Comparison of ENCODE assay signal across 24 mouse cellular contexts in the genomic region with DNA sequence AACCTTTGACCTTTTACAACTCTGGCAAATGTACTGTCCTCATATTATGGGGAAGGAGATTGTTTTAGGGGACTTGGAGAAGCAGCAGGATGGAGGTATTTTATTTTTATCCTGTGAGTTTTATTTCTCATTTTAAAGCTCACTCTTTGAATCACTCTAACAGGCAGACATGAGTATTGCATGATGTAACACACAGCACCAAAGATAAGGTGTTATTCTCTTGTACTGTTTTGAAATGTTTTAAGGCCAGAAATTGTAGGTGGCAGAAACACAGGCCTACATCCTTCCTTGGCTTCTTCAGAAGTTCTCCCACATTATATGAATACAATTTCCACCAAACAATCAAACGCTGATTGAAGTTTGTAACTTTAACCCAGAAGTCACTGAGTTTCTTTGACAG.
DNase-seq lines count a peak whose midpoint lies in the region; ATAC-seq and TF ChIP-seq lines count a peak whose summit lies in the region.
"Had no signal": no experiment of that assay in that cellular context is flagged by ENCODE, and none has a peak within 500 bp of the region (broad histone marks: within the 10 kb centered on the region; RNA-seq: fewer than 3 reads in every experiment).

No protein-coding gene starts in this region.

- H3K36me3 ChIP-seq in forebrain, embryonic 15.5 days: no peaks in the 10 kb centered on the region
- H3K36me3 ChIP-seq in forebrain, embryonic 16.5 days (ENCODE audit: control insufficient read depth, insufficient read depth): no peaks in the 10 kb centered on the region
- H3K36me3 ChIP-seq in hindbrain, embryonic 11.5 days (ENCODE audit: control insufficient read depth, insufficient read depth, low read length): no peaks in the 10 kb centered on the region
- no peaks in the 10 kb centered on the region for H3K36me3 ChIP-seq in hindbrain, embryonic 16.5 days (ENCODE audit: control insufficient read depth, insufficient read depth, low read length)
- H3K36me3 ChIP-seq: heart, embryonic 12.5 days; heart, embryonic 15.5 days; intestine, embryonic 15.5 days had no signal

- WGBS in forebrain, embryonic 15.5 days: 84% methylated on average over 1 of the region's 1 CpGs
- 83% methylated on average over 1 of the region's 1 CpGs for WGBS in forebrain, embryonic 16.5 days
- WGBS in hindbrain, embryonic 11.5 days: 68% methylated on average over 1 of the region's 1 CpGs
- WGBS in hindbrain, embryonic 16.5 days: 90% methylated on average over 1 of the region's 1 CpGs

- intact Hi-C loops in left cerebral cortex, adult 2 months (cut with DNase I): loop anchor here (1.0 to 5.0 kb wide), 6 partner anchors 57 to 365 kb away; no protein-coding TSS in a partner anchor

- no peaks in the 10 kb centered on the region for H3K27me3 ChIP-seq in forebrain, embryonic 15.5 days
- H3K27me3 ChIP-seq in forebrain, embryonic 16.5 days (replicated peaks; ENCODE audit: control insufficient read depth, insufficient read depth, low read length): no peaks in the 10 kb centered on the region
- H3K27me3 ChIP-seq in hindbrain, embryonic 11.5 days (ENCODE audit: control insufficient read depth, insufficient read depth, low read length): no peaks in the 10 kb centered on the region
- no peaks in the 10 kb centered on the region for H3K27me3 ChIP-seq in hindbrain, embryonic 16.5 days (replicated peaks; ENCODE audit: control insufficient read depth, insufficient read depth, low read length)
- H3K27me3 ChIP-seq: heart, embryonic 12.5 days; heart, embryonic 15.5 days; intestine, embryonic 15.5 days had no signal

- no peak overlapping the region for H3K4me2 ChIP-seq in forebrain, embryonic 15.5 days (replicated peaks)
- H3K4me2 ChIP-seq in forebrain, embryonic 16.5 days (ENCODE audit: low read length): no peak overlapping the region
- no peak overlapping the region for H3K4me2 ChIP-seq in hindbrain, embryonic 11.5 days (replicated peaks; ENCODE audit: low read depth, low read length)
- H3K4me2 ChIP-seq in hindbrain, embryonic 16.5 days (ENCODE audit: low read length): no peak overlapping the region
- H3K4me2 ChIP-seq: heart, embryonic 12.5 days; heart, embryonic 15.5 days; hindbrain, embryonic 14.5 days; intestine, embryonic 15.5 days had no signal

- no peak for ATAC-seq in forebrain, embryonic 15.5 days (replicated peaks)
- no peak for ATAC-seq in forebrain, embryonic 16.5 days
- no peak for ATAC-seq in hindbrain, embryonic 11.5 days (ENCODE audit: low FRiP score)
- no peak for ATAC-seq in hindbrain, embryonic 16.5 days
- ATAC-seq: CD4-positive, CD25-positive, alpha-beta regulatory T cell, adult 4 months; intestine, embryonic 15.5 days had no signal

- DNase-seq in hindbrain, embryonic 11.5 days (ENCODE audit: low spot score): no peak
- DNase-seq in left cerebral cortex, adult 2 months (ENCODE audit: extremely low spot score in 1 of 2, low spot score in 2 of 2): no peak
- no peak for DNase-seq in left cerebral cortex, adult 11 months (ENCODE audit: low spot score)
- DNase-seq in brain, adult 2 months (ENCODE audit: low read depth, low spot score): peak; percentile 41
- DNase-seq in adrenal gland, postnatal 25 days: no peak
- DNase-seq: adrenal gland, adult 2 months; adrenal gland, postnatal 14 days; cerebellum, adult 18-20 months; cerebellum, adult 9-10 months; cerebellum, postnatal 14 days; gastrocnemius, postnatal 25 days; heart, adult 18-20 months; heart, postnatal 10 days; heart, postnatal 36 days; kidney, adult 11 months had no signal

- peak overlapping the region; percentile 47; the same call in 1 of the 2 replicates for H3K27ac ChIP-seq in forebrain, embryonic 15.5 days (replicated peaks)
- no peak overlapping the region for H3K27ac ChIP-seq in forebrain, embryonic 16.5 days (ENCODE audit: low read length)
- H3K27ac ChIP-seq in hindbrain, embryonic 11.5 days (ENCODE audit: low read depth, low read length): peak overlapping the region; percentile 30; the same call in 1 of the 2 replicates
- no peak overlapping the region for H3K27ac ChIP-seq in hindbrain, embryonic 16.5 days (ENCODE audit: low read depth, low read length)
- H3K27ac ChIP-seq in left cerebral cortex, adult 2 months: peak overlapping the region; percentile 82
- H3K27ac ChIP-seq: heart, embryonic 15.5 days; hindbrain, embryonic 14.5 days; intestine, embryonic 15.5 days had no signal

- peaks cover 24% of the 10 kb centered on the region for H3K4me1 ChIP-seq in forebrain, embryonic 15.5 days
- H3K4me1 ChIP-seq in forebrain, embryonic 16.5 days (replicated peaks; ENCODE audit: control insufficient read depth, insufficient read depth, low read length): peaks cover 15% of the 10 kb centered on the region
- H3K4me1 ChIP-seq in hindbrain, embryonic 11.5 days (replicated peaks; ENCODE audit: control insufficient read depth, insufficient read depth, low read length): no peaks in the 10 kb centered on the region
- H3K4me1 ChIP-seq in hindbrain, embryonic 16.5 days (ENCODE audit: control insufficient read depth, insufficient read depth, low read depth, low read length): 0 out of 2 replicates have a peak, but pooled peaks cover 3% of the 10 kb centered on the region
- H3K4me1 ChIP-seq: heart, embryonic 12.5 days; heart, embryonic 15.5 days; intestine, embryonic 15.5 days had no signal

- peak; percentile 6; the same call in 1 of the 2 replicates for TF ChIP-seq CTCF in left cerebral cortex, adult 2 months (IDR thresholded peaks at IDR 0.05)

- H3K9me3 ChIP-seq in forebrain, embryonic 15.5 days: no peaks in the 10 kb centered on the region
- H3K9me3 ChIP-seq in forebrain, embryonic 16.5 days (ENCODE audit: control insufficient read depth, low read length): no peaks in the 10 kb centered on the region
- no peaks in the 10 kb centered on the region for H3K9me3 ChIP-seq in hindbrain, embryonic 11.5 days (ENCODE audit: control insufficient read depth, low read length)
- no peaks in the 10 kb centered on the region for H3K9me3 ChIP-seq in hindbrain, embryonic 16.5 days (ENCODE audit: control insufficient read depth, low read length)
- H3K9me3 ChIP-seq: forebrain, embryonic 13.5 days; heart, embryonic 12.5 days; heart, embryonic 15.5 days; intestine, embryonic 15.5 days had no signal

- no peak overlapping the region for H3K4me3 ChIP-seq in forebrain, embryonic 15.5 days
- no peak overlapping the region for H3K4me3 ChIP-seq in forebrain, embryonic 16.5 days (replicated peaks; ENCODE audit: low read length)
- no peak overlapping the region for H3K4me3 ChIP-seq in hindbrain, embryonic 11.5 days (ENCODE audit: low read depth, low read length)
- no peak overlapping the region for H3K4me3 ChIP-seq in hindbrain, embryonic 16.5 days (ENCODE audit: low read length)
- no peak overlapping the region for H3K4me3 ChIP-seq in left cerebral cortex, adult 2 months
- H3K4me3 ChIP-seq: forebrain, embryonic 13.5 days; heart, embryonic 12.5 days; heart, embryonic 15.5 days; intestine, embryonic 15.5 days had no signal

- no peak overlapping the region for H3K9ac ChIP-seq in forebrain, embryonic 15.5 days (replicated peaks)
- H3K9ac ChIP-seq in forebrain, embryonic 16.5 days (replicated peaks; ENCODE audit: low read depth, low read length): no peak overlapping the region
- H3K9ac ChIP-seq in hindbrain, embryonic 11.5 days (ENCODE audit: low read depth, low read length): no peak overlapping the region
- H3K9ac ChIP-seq in hindbrain, embryonic 16.5 days (ENCODE audit: low read depth, low read length): no peak overlapping the region
- H3K9ac ChIP-seq: forebrain, embryonic 13.5 days; heart, embryonic 12.5 days; heart, embryonic 15.5 days; hindbrain, embryonic 14.5 days; intestine, embryonic 15.5 days had no signal

Comparison
In these comparisons a context has a peak if more than half of its experiments do, and no peak if none do; other contexts are left out.
1. H3K27ac ChIP-seq: peak in forebrain, embryonic 15.5 days (single experiment), hindbrain, embryonic 11.5 days (single experiment) and left cerebral cortex, adult 2 months (single experiment); none in forebrain, embryonic 16.5 days (single experiment) and hindbrain, embryonic 16.5 days (single experiment).